Mouse (Mus musculus) hindbrain, embryonic 15.5 days (tissue): ENCODE results near the gene Lhx2. TPM values are rescaled to one million over a fixed set of nuclear protein-coding genes. Genes with fewer than 3 reads are reported as not detected.
A peak's percentile ranks its signal among the peaks of the same experiment; 100 is the strongest.

Experiments
- ATAC-seq: fragments of 200-750 bp; cut with Nextera tagmentation; 2 replicates; pipeline ENCODE4 v1.8.0; 2017; ENCODE audit warnings: low read depth, moderate number of reproducible peaks, moderate TSS enrichment; ENCODE audit not compliant: low FRiP score
- H3K27ac ChIP-seq: fragments of 300-500 bp; sonication (generic); replicated peaks from 2 replicates; pipeline ENCODE4 v1.5.1; 2015; ENCODE audit warnings: mild to moderate bottlenecking, inconsistent platforms
- H3K27me3 ChIP-seq: fragments of 300-500 bp; sonication (generic); 2 replicates; pipeline ENCODE4 v1.6.1; 2015; ENCODE audit warnings: control low read depth, inconsistent platforms
- H3K36me3 ChIP-seq: fragments of 300-500 bp; sonication (generic); 2 replicates; pipeline ENCODE4 v1.6.1; 2015; ENCODE audit warnings: control low read depth, inconsistent platforms
- H3K4me1 ChIP-seq: fragments of 300-500 bp; sonication (generic); replicated peaks from 2 replicates; pipeline ENCODE4 v1.6.1; 2015; ENCODE audit warnings: control low read depth, inconsistent platforms
- H3K4me2 ChIP-seq: fragments of 300-500 bp; sonication (generic); 2 replicates; pipeline ENCODE4 v1.6.1; 2015; ENCODE audit warnings: moderate library complexity, mild to moderate bottlenecking, inconsistent platforms
- H3K4me3 ChIP-seq: fragments of 300-500 bp; sonication (generic); 2 replicates; pipeline ENCODE4 v1.5.1; 2015; ENCODE audit warnings: mild to moderate bottlenecking, inconsistent platforms
- H3K9ac ChIP-seq: fragments of 300-500 bp; sonication (generic); 2 replicates; pipeline ENCODE4 v1.6.1; 2015; ENCODE audit warnings: inconsistent platforms
- H3K9me3 ChIP-seq: fragments of 300-500 bp; sonication (generic); 2 replicates; pipeline ENCODE4 v1.6.1; 2016; ENCODE audit warnings: control low read depth, inconsistent platforms
- WGBS: fragments of 180-500 bp; shearing (Covaris S2); methylation state at CpG from one replicate; pipeline ENCODE4 v1.1.7; 2015; 5-methylcytosine and 5-hydroxymethylcytosine counted together
- polyA plus RNA-seq: library from polyadenylated mRNA; unstranded; fragments of >200 nt; fragmentation: Nextera tagmentation; extraction: Ambion mirVana; gene quantifications from 2 replicates; pipeline ENCODE4 v1.2.1, GENCODE M21; 2015

The Lhx2 gene
- polyA plus RNA-seq, 1 experiment from 2014 or later: 12.3 TPM

GRCm38 (mm10) chr2:38355731-38356427, 16.8 kb downstream of the Lhx2 start:
- H3K4me2 ChIP-seq: peak overlapping the region; percentile 38
- H3K36me3 ChIP-seq: no peaks in the 10 kb centered on the region
- H3K4me1 ChIP-seq: peaks cover 25% of the 10 kb centered on the region
- H3K27me3 ChIP-seq: peaks cover 88% of the 10 kb centered on the region
- peak overlapping the region; percentile 39 for H3K4me3 ChIP-seq
- H3K27ac ChIP-seq: 0 out of 2 replicates have a peak overlapping the region, but pooled peaks have one; percentile 10
- no peaks in the 10 kb centered on the region for H3K9me3 ChIP-seq
- ATAC-seq: no peak
- no peak overlapping the region; the same call in 1 of the 2 replicates for H3K9ac ChIP-seq
- WGBS: 1% methylated on average over 19 of the region's 19 CpGs

- Histone ChIP-seq H3K4me2 (peak overlapping the region; percentile 38), H3K36me3 (no peaks in the 10 kb centered on the region), H3K9me3 (no peaks in the 10 kb centered on the region), H3K9ac (no peak overlapping the region; the same call in 1 of the 2 replicates), H3K4me3 (peak overlapping the region; percentile 39), H3K27me3 (peaks cover 88% of the 10 kb centered on the region), H3K27ac (0 out of 2 replicates have a peak overlapping the region, but pooled peaks have one; percentile 10), H3K4me1 (peaks cover 18% of the 10 kb centered on the region)
- under 1% methylated on average over 50 of the region's 53 CpGs for WGBS
- no peak for ATAC-seq
Observed at GRCm38 (mm10) chr2:38356428-38357260, 17.6 kb downstream of the Lhx2 start.

GRCm38 (mm10) chr2:38357294-38358246, 18.5 kb downstream of the Lhx2 start:
- peaks cover 12% of the 10 kb centered on the region; the same call in 1 of the 2 replicates for H3K4me1 ChIP-seq
- WGBS: 2% methylated on average over 35 of the region's 35 CpGs
- H3K9me3 ChIP-seq: no peaks in the 10 kb centered on the region
- H3K36me3 ChIP-seq: no peaks in the 10 kb centered on the region
- 0 out of 2 replicates have a peak overlapping the region, but pooled peaks have one; percentile 15 for H3K9ac ChIP-seq
- H3K27ac ChIP-seq: no peak overlapping the region
- peaks cover 87% of the 10 kb centered on the region for H3K27me3 ChIP-seq
- peak overlapping the region; percentile 38 for H3K4me2 ChIP-seq
- no peak for ATAC-seq
- H3K4me3 ChIP-seq: peak overlapping the region; percentile 39

GRCm38 (mm10) chr2:38358611-38359010, 19.5 kb downstream of the Lhx2 start:
- no peaks in the 10 kb centered on the region for H3K9me3 ChIP-seq
- H3K36me3 ChIP-seq: no peaks in the 10 kb centered on the region
- ATAC-seq: no peak
- H3K27ac ChIP-seq: no peak overlapping the region
- peaks cover 12% of the 10 kb centered on the region; the same call in 1 of the 2 replicates for H3K4me1 ChIP-seq
- 4% methylated on average over 3 of the region's 3 CpGs for WGBS
- no peak overlapping the region for H3K4me3 ChIP-seq
- H3K9ac ChIP-seq: no peak overlapping the region
- H3K4me2 ChIP-seq: peak overlapping the region; percentile 28
- peaks cover 87% of the 10 kb centered on the region for H3K27me3 ChIP-seq

- Histone ChIP-seq H3K27me3 (peaks cover 87% of the 10 kb centered on the region), H3K9me3 (no peaks in the 10 kb centered on the region), H3K36me3 (no peaks in the 10 kb centered on the region), H3K9ac (no peak overlapping the region), H3K4me1 (peaks cover 12% of the 10 kb centered on the region; the same call in 1 of the 2 replicates), H3K4me2 (peak overlapping the region; percentile 28), H3K27ac (no peak overlapping the region), H3K4me3 (no peak overlapping the region)
- ATAC-seq: no peak
- WGBS: 2% methylated on average over 10 of the region's 10 CpGs
Observed at GRCm38 (mm10) chr2:38359186-38359585, 20.1 kb downstream of the Lhx2 start.

GRCm38 (mm10) chr2:38359811-38360210, 20.7 kb downstream of the Lhx2 start:
- peaks cover 12% of the 10 kb centered on the region; the same call in 1 of the 2 replicates for H3K4me1 ChIP-seq
- H3K36me3 ChIP-seq: no peaks in the 10 kb centered on the region
- no peak overlapping the region for H3K4me2 ChIP-seq
- WGBS: 3% methylated on average over 13 of the region's 13 CpGs
- H3K9me3 ChIP-seq: no peaks in the 10 kb centered on the region
- no peak overlapping the region for H3K4me3 ChIP-seq
- H3K27me3 ChIP-seq: peaks cover 83% of the 10 kb centered on the region
- no peak overlapping the region for H3K27ac ChIP-seq
- ATAC-seq: no peak
- no peak overlapping the region for H3K9ac ChIP-seq

- Histone ChIP-seq H3K4me2 (no peak overlapping the region), H3K27me3 (peaks cover 82% of the 10 kb centered on the region), H3K9ac (no peak overlapping the region), H3K36me3 (no peaks in the 10 kb centered on the region), H3K27ac (no peak overlapping the region), H3K4me1 (peaks cover 7% of the 10 kb centered on the region), H3K4me3 (no peak overlapping the region), H3K9me3 (no peaks in the 10 kb centered on the region)
- ATAC-seq: no peak
- 62% methylated on average over 7 of the region's 7 CpGs for WGBS
Observed at GRCm38 (mm10) chr2:38366222-38366621, 27.1 kb downstream of the Lhx2 start.

- Histone ChIP-seq H3K9ac (no peak overlapping the region), H3K36me3 (no peaks in the 10 kb centered on the region), H3K9me3 (no peaks in the 10 kb centered on the region), H3K4me3 (no peak overlapping the region), H3K4me1 (peaks cover 7% of the 10 kb centered on the region), H3K27me3 (peaks cover 74% of the 10 kb centered on the region), H3K27ac (no peak overlapping the region), H3K4me2 (no peak overlapping the region)
- WGBS: 29% methylated on average over 9 of the region's 9 CpGs
- peak; percentile 34; the same call in 1 of the 2 replicates for ATAC-seq
Observed at GRCm38 (mm10) chr2:38367023-38367422, 27.9 kb downstream of the Lhx2 start.

GRCm38 (mm10) chr2:38367852-38368251, 28.8 kb downstream of the Lhx2 start:
- Histone ChIP-seq H3K27me3 (peaks cover 75% of the 10 kb centered on the region), H3K36me3 (no peaks in the 10 kb centered on the region), H3K4me3 (no peak overlapping the region), H3K4me2 (no peak overlapping the region), H3K9ac (no peak overlapping the region), H3K4me1 (peaks cover 7% of the 10 kb centered on the region), H3K9me3 (no peaks in the 10 kb centered on the region), H3K27ac (no peak overlapping the region)
- ATAC-seq: no peak
- WGBS: 60% methylated on average over 5 of the region's 5 CpGs

GRCm38 (mm10) chr2:38368746-38369330, 29.8 kb downstream of the Lhx2 start:
- ATAC-seq: no peak
- Histone ChIP-seq H3K4me3 (no peak overlapping the region), H3K4me2 (peak overlapping the region; percentile 38), H3K9ac (no peak overlapping the region), H3K4me1 (peaks cover 7% of the 10 kb centered on the region), H3K9me3 (no peaks in the 10 kb centered on the region), H3K27me3 (peaks cover 72% of the 10 kb centered on the region), H3K27ac (no peak overlapping the region), H3K36me3 (no peaks in the 10 kb centered on the region)
- 5% methylated on average over 31 of the region's 31 CpGs for WGBS
